13 mouse cellular contexts compared by ENCODE assay signal in genomic region chr16:85307940-85308339, GRCm38 (mm10).
DNase-seq lines count a peak whose midpoint lies in the region; ATAC-seq and TF ChIP-seq lines count a peak whose summit lies in the region.
"Had no signal": no experiment of that assay in that cellular context is flagged by ENCODE, and none has a peak within 500 bp of the region (broad histone marks: within the 10 kb centered on the region; RNA-seq: fewer than 3 reads in every experiment).

No protein-coding gene starts in this region.

- H3K9ac ChIP-seq in forebrain, embryonic 16.5 days (replicated peaks; ENCODE audit: low read depth, low read length) = no peak overlapping the region
- H3K9ac ChIP-seq in midbrain, embryonic 13.5 days (replicated peaks) = no peak overlapping the region
- H3K9ac ChIP-seq in stomach, embryonic 16.5 days (ENCODE audit: low read length) = no peak overlapping the region
- H3K9ac ChIP-seq in heart, adult 2 months (ENCODE audit: low read depth, low read length) = no peak overlapping the region
- H3K9ac ChIP-seq: embryonic facial prominence, embryonic 13.5 days; limb, embryonic 12.5 days had no signal

- intact Hi-C loops in left cerebral cortex, postnatal 4 days (cut with DNase I) = no loop called here
- intact Hi-C loops in left cerebral cortex, postnatal 25 days (cut with DNase I) = no loop called here
- intact Hi-C loops in heart, adult 2 months (cut with DNase I) = loop anchor here (5.0 kb wide), 1 partner anchor 254 kb away; no protein-coding TSS in a partner anchor

- H3K79me2 ChIP-seq in heart, adult 2 months (replicated peaks; ENCODE audit: control insufficient read depth, insufficient read depth, low read length) = no peaks in the 10 kb centered on the region

- peak; percentile 85 for DNase-seq in left cerebral cortex, postnatal 4 days
- no peak for DNase-seq in left cerebral cortex, postnatal 25 days (ENCODE audit: low spot score in 2 of 2)
- DNase-seq in heart, adult 9 months (ENCODE audit: low spot score in 2 of 2) = no peak
- no peak for DNase-seq in layer of hippocampus, adult 2 months (ENCODE audit: low spot score in 2 of 2)
- no peak for DNase-seq in heart, adult 2 months
- DNase-seq: adrenal gland, postnatal 36 days; lung, postnatal 4 days had no signal

- no peak for TF ChIP-seq CTCF in layer of hippocampus, adult 2 months (conservative IDR thresholded peaks at IDR 0.05)
- no peak for TF ChIP-seq CTCF in heart, adult 2 months (IDR thresholded peaks at IDR 0.05)

- H3K4me2 ChIP-seq in forebrain, embryonic 16.5 days (ENCODE audit: low read length) = no peak overlapping the region
- H3K4me2 ChIP-seq in midbrain, embryonic 13.5 days (replicated peaks) = no peak overlapping the region
- no peak overlapping the region for H3K4me2 ChIP-seq in stomach, embryonic 16.5 days (ENCODE audit: low read depth, low read length)
- H3K4me2 ChIP-seq: embryonic facial prominence, embryonic 13.5 days; limb, embryonic 12.5 days had no signal

- H3K27me3 ChIP-seq in forebrain, embryonic 16.5 days (replicated peaks; ENCODE audit: control insufficient read depth, insufficient read depth, low read length) = no peaks in the 10 kb centered on the region
- no peaks in the 10 kb centered on the region for H3K27me3 ChIP-seq in midbrain, embryonic 13.5 days
- no peaks in the 10 kb centered on the region for H3K27me3 ChIP-seq in stomach, embryonic 16.5 days (ENCODE audit: control insufficient read depth, insufficient read depth, low read length)
- no peaks in the 10 kb centered on the region for H3K27me3 ChIP-seq in heart, adult 2 months (ENCODE audit: control insufficient read depth, insufficient read depth, low read length)
- H3K27me3 ChIP-seq: embryonic facial prominence, embryonic 13.5 days; limb, embryonic 12.5 days had no signal

- no peak for TF ChIP-seq EP300 in heart, adult 2 months (IDR thresholded peaks at IDR 0.05; ENCODE audit: insufficient read depth, low read depth, low read length)

- no peaks in the 10 kb centered on the region for H3K4me1 ChIP-seq in forebrain, embryonic 16.5 days (replicated peaks; ENCODE audit: control insufficient read depth, insufficient read depth, low read length)
- H3K4me1 ChIP-seq in midbrain, embryonic 13.5 days (replicated peaks) = peaks cover 10% of the 10 kb centered on the region
- peaks cover 7% of the 10 kb centered on the region; the same call in 1 of the 2 replicates for H3K4me1 ChIP-seq in stomach, embryonic 16.5 days (ENCODE audit: control insufficient read depth, insufficient read depth, low read length)
- H3K4me1 ChIP-seq in heart, adult 2 months (ENCODE audit: control insufficient read depth, insufficient read depth, low read length) = no peaks in the 10 kb centered on the region
- H3K4me1 ChIP-seq: embryonic facial prominence, embryonic 13.5 days; limb, embryonic 12.5 days had no signal

- H3K36me3 ChIP-seq in forebrain, embryonic 16.5 days (ENCODE audit: control insufficient read depth, insufficient read depth) = no peaks in the 10 kb centered on the region
- H3K36me3 ChIP-seq in midbrain, embryonic 13.5 days = no peaks in the 10 kb centered on the region
- H3K36me3 ChIP-seq in stomach, embryonic 16.5 days (ENCODE audit: control insufficient read depth, insufficient read depth, low read length) = no peaks in the 10 kb centered on the region
- H3K36me3 ChIP-seq in heart, adult 2 months (ENCODE audit: control insufficient read depth, insufficient read depth, low read length) = no peaks in the 10 kb centered on the region
- H3K36me3 ChIP-seq: embryonic facial prominence, embryonic 13.5 days; limb, embryonic 12.5 days had no signal

- WGBS in forebrain, embryonic 16.5 days = 11% methylated on average over 7 of the region's 7 CpGs
- WGBS in midbrain, embryonic 13.5 days = 24% methylated on average over 6 of the region's 7 CpGs
- 28% methylated on average over 7 of the region's 7 CpGs for WGBS in stomach, embryonic 16.5 days
- 82% methylated on average over 7 of the region's 7 CpGs for WGBS in heart, adult 2 months

- H3K27ac ChIP-seq in forebrain, embryonic 16.5 days (ENCODE audit: low read length) = no peak overlapping the region
- H3K27ac ChIP-seq in midbrain, embryonic 13.5 days = peak overlapping the region; percentile 26; the same call in 1 of the 2 replicates
- H3K27ac ChIP-seq in stomach, embryonic 16.5 days (ENCODE audit: low read length) = no peak overlapping the region
- H3K27ac ChIP-seq in layer of hippocampus, adult 2 months = no peak overlapping the region
- no peak overlapping the region for H3K27ac ChIP-seq in heart, adult 2 months
- H3K27ac ChIP-seq: embryonic facial prominence, embryonic 13.5 days; limb, embryonic 12.5 days had no signal

- TF ChIP-seq POLR2A in heart, adult 2 months (IDR thresholded peaks at IDR 0.05; ENCODE audit: insufficient read depth, low read depth, low read length) = no peak

- no peak overlapping the region for H3K4me3 ChIP-seq in forebrain, embryonic 16.5 days (replicated peaks; ENCODE audit: low read length)
- H3K4me3 ChIP-seq in midbrain, embryonic 13.5 days (replicated peaks) = no peak overlapping the region
- H3K4me3 ChIP-seq in stomach, embryonic 16.5 days (replicated peaks; ENCODE audit: low read length) = no peak overlapping the region
- no peak overlapping the region for H3K4me3 ChIP-seq in layer of hippocampus, adult 2 months
- H3K4me3 ChIP-seq in heart, adult 2 months = no peak overlapping the region
- H3K4me3 ChIP-seq: embryonic facial prominence, embryonic 13.5 days; limb, embryonic 12.5 days had no signal

- ATAC-seq in forebrain, embryonic 16.5 days = peak; percentile 94
- peak; percentile 92 for ATAC-seq in midbrain, embryonic 13.5 days
- ATAC-seq in stomach, embryonic 16.5 days (ENCODE audit: insufficient read depth, low FRiP score) = 0 out of 2 replicates have a peak, but pooled peaks have one; percentile 21
- ATAC-seq: inflammation-experienced regulatory T-cells, adult 6 months had no signal

- H3K9me3 ChIP-seq in forebrain, embryonic 16.5 days (ENCODE audit: control insufficient read depth, low read length) = no peaks in the 10 kb centered on the region
- no peaks in the 10 kb centered on the region for H3K9me3 ChIP-seq in midbrain, embryonic 13.5 days
- no peaks in the 10 kb centered on the region for H3K9me3 ChIP-seq in stomach, embryonic 16.5 days (replicated peaks; ENCODE audit: control insufficient read depth, low read length)
- H3K9me3 ChIP-seq: embryonic facial prominence, embryonic 13.5 days; limb, embryonic 12.5 days had no signal

Comparison
In these comparisons a context has a peak if more than half of its experiments do, and no peak if none do; other contexts are left out.
1. ATAC-seq: peak in every context shown above with its lines; median percentile 94 in forebrain, embryonic 16.5 days; 92 in midbrain, embryonic 13.5 days; 21 in stomach, embryonic 16.5 days.